In the genomic region with DNA sequence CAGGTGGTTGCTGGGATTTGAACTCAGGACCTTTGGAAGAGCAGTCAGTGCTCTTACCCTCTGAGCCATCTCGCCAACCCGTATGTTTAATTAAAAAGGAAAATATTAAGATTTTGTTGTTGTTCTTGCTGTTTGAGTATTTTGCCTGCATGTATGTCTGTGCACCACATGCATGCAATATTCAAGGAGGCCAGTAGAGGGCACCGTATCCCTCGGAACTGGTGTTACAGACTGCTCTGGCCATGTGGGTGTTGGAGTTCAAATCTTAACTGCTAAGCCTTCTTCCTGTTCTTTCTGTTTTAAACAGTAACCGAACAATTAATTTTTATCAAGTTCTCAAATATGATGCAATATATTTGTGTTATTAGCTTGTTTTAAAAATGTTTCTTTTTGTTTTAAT, we compare ENCODE assay signal across 9 mouse cellular contexts. TPM values are rescaled to one million over a fixed set of nuclear protein-coding genes. Genes with fewer than 3 reads are reported as not detected.
A peak's percentile ranks its signal among the peaks of the same experiment; 100 is the strongest.
DNase-seq lines count a peak whose midpoint lies in the region; TF ChIP-seq lines count a peak whose summit lies in the region.
"Had no signal": no experiment of that assay in that cellular context is flagged by ENCODE, and none has a peak within 500 bp of the region (broad histone marks: within the 10 kb centered on the region; RNA-seq: fewer than 3 reads in every experiment).

No protein-coding gene starts in this region.

- TF ChIP-seq EP300 in heart, adult 2 months (IDR thresholded peaks at IDR 0.05; ENCODE audit: insufficient read depth, low read depth, low read length) = no peak

- H3K79me2 ChIP-seq in heart, adult 2 months (replicated peaks; ENCODE audit: control insufficient read depth, insufficient read depth, low read length) = no peaks in the 10 kb centered on the region
- H3K79me2 ChIP-seq in myocyte (ENCODE audit: control insufficient read depth, insufficient read depth) = peaks cover 1% of the 10 kb centered on the region

- no peak overlapping the region for H3ac ChIP-seq in myocyte (ENCODE audit: control insufficient read depth, insufficient read length)

- no peaks in the 10 kb centered on the region for H3K36me3 ChIP-seq in heart, adult 2 months (ENCODE audit: control insufficient read depth, insufficient read depth, low read length)
- H3K36me3 ChIP-seq in myocyte (ENCODE audit: control insufficient read depth, insufficient read depth) = no peaks in the 10 kb centered on the region
- H3K36me3 ChIP-seq: limb, embryonic 13.5 days had no signal

- no peak for TF ChIP-seq POLR2A in heart, adult 2 months (IDR thresholded peaks at IDR 0.05; ENCODE audit: insufficient read depth, low read depth, low read length)
- no peak for TF ChIP-seq POLR2A in myocyte (IDR thresholded peaks at IDR 0.05; ENCODE audit: insufficient read length, low read depth)

- peak; percentile 84 for TF ChIP-seq CTCF in heart, adult 2 months (IDR thresholded peaks at IDR 0.05)

- H3K27ac ChIP-seq in heart, adult 2 months = no peak overlapping the region
- H3K27ac ChIP-seq: limb, embryonic 13.5 days had no signal

- peaks cover 7% of the 10 kb centered on the region for H3K4me1 ChIP-seq in heart, adult 2 months (ENCODE audit: control insufficient read depth, insufficient read depth, low read length)

- intact Hi-C loops in heart, adult 2 months (cut with DNase I) = no loop called here

- peak in 1 of 2 experiments; percentile 67 for DNase-seq in heart, adult 2 months
- no peak for DNase-seq in heart, adult 11 months
- peak; percentile 72 for DNase-seq in urinary bladder, postnatal 14 days (ENCODE audit: low spot score)
- DNase-seq in urinary bladder, adult 2 months (ENCODE audit: low spot score) = no peak
- peak; percentile 83 to 90 for DNase-seq in cerebellum, postnatal 14 days
- DNase-seq in kidney, postnatal 25 days = peak; percentile 57 to 81
- peak; percentile 66 to 69 for DNase-seq in thymus, postnatal 36 days

- no peaks in the 10 kb centered on the region for H3K27me3 ChIP-seq in heart, adult 2 months (ENCODE audit: control insufficient read depth, insufficient read depth, low read length)
- H3K27me3 ChIP-seq in myocyte (ENCODE audit: control insufficient read depth, insufficient read depth, insufficient read length) = no peaks in the 10 kb centered on the region

- no peak overlapping the region for H3K9ac ChIP-seq in heart, adult 2 months (ENCODE audit: low read depth, low read length)
- H3K9ac ChIP-seq: limb, embryonic 13.5 days had no signal

- 47% methylated on average over 5 of the region's 5 CpGs for WGBS in heart, adult 2 months

- H3K4me3 ChIP-seq in heart, adult 2 months = no peak overlapping the region
- H3K4me3 ChIP-seq in myocyte = no peak overlapping the region
- H3K4me3 ChIP-seq: limb, embryonic 13.5 days had no signal

- peak overlapping the region; percentile 66 for H3K4me2 ChIP-seq in myocyte (ENCODE audit: low read depth)
- H3K4me2 ChIP-seq: limb, embryonic 13.5 days had no signal

TF ChIP-seq in myocyte, 11 proteins besides CTCF, POLR2A, EP300 and RAD21:
- TF ChIP-seq REST (IDR thresholded peaks at IDR 0.05; ENCODE audit: insufficient read depth, insufficient read length) (no peak), SRF (IDR thresholded peaks at IDR 0.05; ENCODE audit: control insufficient read depth, insufficient read length, low read depth) (no peak), E2F4 (IDR thresholded peaks at IDR 0.05; ENCODE audit: insufficient read depth) (no peak), POLR2AphosphoS2 (IDR thresholded peaks at IDR 0.05; ENCODE audit: insufficient read length, low read depth) (no peak), MYOG (IDR thresholded peaks at IDR 0.05; ENCODE audit: control insufficient read depth in 1 of 3, insufficient read depth in 1 of 3, insufficient read length in 2 of 3, low read depth in 2 of 3) (no peak), TCF12 (IDR thresholded peaks at IDR 0.05; ENCODE audit: insufficient read depth, poor library complexity, severe bottlenecking) (no peak), CEBPB (IDR thresholded peaks at IDR 0.05; ENCODE audit: insufficient read depth, poor library complexity, severe bottlenecking) (no peak), MYOD1 (IDR thresholded peaks at IDR 0.05; ENCODE audit: control insufficient read depth in 1 of 3, insufficient read length in 2 of 3, low read depth in 2 of 3) (no peak), MAX (IDR thresholded peaks at IDR 0.05; ENCODE audit: low read depth) (no peak), USF1 (IDR thresholded peaks at IDR 0.05; ENCODE audit: low read depth) (no peak), TCF3 (IDR thresholded peaks at IDR 0.05; ENCODE audit: insufficient read length, low read depth) (no peak)

RNA-seq across cellular contexts. Expression of a gene that starts 4.8 kb away (rescaled TPM):
- 1 to 10 TPM; 3.0 to 4.8 TPM for total RNA-seq in heart, adult 2 months (2021)
- 5.0 TPM in 2 replicates for polyA plus RNA-seq in heart, adult 2 months (2012; rRNA removed)
- 12.5 and 13.1 TPM in 2 replicates for polyA plus RNA-seq in urinary bladder, adult 2 months (2012; rRNA removed)
- polyA plus RNA-seq in myocyte (2012; fragmentation: generic; extraction: Trizol) = 5.9 TPM

RNA-seq across cellular contexts. Expression of a gene that starts 47.5 kb away (rescaled TPM):
- 10 to 100 TPM; 21.2 to 21.6 TPM for total RNA-seq in heart, adult 2 months (2021)
- polyA plus RNA-seq in heart, adult 2 months (2012; rRNA removed) = 15.7 and 17.6 TPM in 2 replicates
- polyA plus RNA-seq in urinary bladder, adult 2 months (2012; rRNA removed) = 28.8 and 36.0 TPM in 2 replicates
- polyA plus RNA-seq in myocyte (2012; fragmentation: generic; extraction: Trizol) = 19.3 TPM

Comparison
In these comparisons a context has a peak if more than half of its experiments do, and no peak if none do; other contexts are left out.
1. DNase-seq: peak in urinary bladder, postnatal 14 days (single experiment), cerebellum, postnatal 14 days (2 of 2), kidney, postnatal 25 days (2 of 2) and thymus, postnatal 36 days (2 of 2); none in heart, adult 11 months (single experiment) and urinary bladder, adult 2 months (single experiment).